Mouse (Mus musculus): Measurements from ENCODE around the gene Arglu1. TPM values are rescaled to one million over a fixed set of nuclear protein-coding genes. Genes with fewer than 3 reads are reported as not detected.

Arglu1 gene
- polyA plus RNA-seq, 1 experiment from 2014 or later = 169 TPM

DNA sequence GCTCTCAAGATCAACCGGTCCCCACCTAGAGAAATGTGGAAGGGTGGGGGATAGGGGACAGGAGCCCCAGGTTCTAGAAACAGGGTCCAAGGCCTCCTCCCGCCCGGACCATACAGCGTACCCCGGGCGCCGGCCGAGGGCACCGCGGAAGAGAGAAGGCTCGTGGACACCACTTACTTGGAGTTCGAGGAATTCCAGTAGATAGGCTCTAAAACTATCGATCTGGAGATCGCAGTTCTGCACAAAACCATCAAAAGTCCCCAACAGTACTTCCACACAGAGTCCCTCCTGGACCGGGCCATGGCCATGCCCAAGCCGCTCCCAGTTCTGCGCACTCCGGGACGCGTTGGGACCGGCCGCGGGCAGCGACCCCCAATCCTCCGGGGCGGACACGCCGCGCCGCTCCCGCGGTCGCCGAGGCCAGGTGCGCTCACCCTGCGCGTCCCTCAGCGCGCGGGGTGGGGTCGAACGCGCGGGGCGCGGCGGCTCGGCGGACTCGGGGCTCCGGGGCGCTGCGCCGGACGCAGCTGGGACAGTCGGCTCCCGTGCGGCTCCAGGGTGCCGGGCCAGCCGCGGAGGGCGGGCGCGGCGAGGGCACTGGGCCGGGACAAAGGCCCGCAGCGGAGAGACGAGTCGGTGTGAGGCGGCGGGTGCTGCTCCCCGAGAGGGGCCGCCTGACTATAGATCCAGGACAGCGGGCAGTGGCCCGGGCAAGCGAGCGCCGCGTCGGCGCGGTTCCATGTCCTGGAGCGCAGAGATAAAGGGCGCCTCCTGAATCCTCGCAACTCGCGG is 29.8 kb downstream of the Arglu1 start:
- DNase-seq (ENCODE audit: low spot score) (no peak), ATAC-seq (replicated peaks; ENCODE audit: low FRiP score, low read depth) (peak; percentile 47)
- no peaks in the 10 kb centered on the region for H3K36me3 ChIP-seq (ENCODE audit: insufficient read depth, low read length)
- TF ChIP-seq CTCF (IDR thresholded peaks at IDR 0.05; ENCODE audit: low read depth) = no peak
- no peaks in the 10 kb centered on the region for H3K27me3 ChIP-seq (ENCODE audit: insufficient read depth, low read length)
- WGBS = under 1% methylated on average over 87 of the region's 88 CpGs
- H3K4me3 ChIP-seq (replicated peaks; ENCODE audit: low read depth, low read length) = peak overlapping the region; percentile 88
- H3K9me3 ChIP-seq (replicated peaks; ENCODE audit: low read length) = no peaks in the 10 kb centered on the region
- H3K4me2 ChIP-seq (ENCODE audit: low read length) = peak overlapping the region; percentile 93
- no peaks in the 10 kb centered on the region; the same call in 1 of the 2 replicates for H3K4me1 ChIP-seq (replicated peaks; ENCODE audit: insufficient read depth, low read length)
- peak overlapping the region; percentile 81 for H3K9ac ChIP-seq (ENCODE audit: low read depth, low read length)
- H3K27ac ChIP-seq = peak overlapping the region; percentile 77

DNA sequence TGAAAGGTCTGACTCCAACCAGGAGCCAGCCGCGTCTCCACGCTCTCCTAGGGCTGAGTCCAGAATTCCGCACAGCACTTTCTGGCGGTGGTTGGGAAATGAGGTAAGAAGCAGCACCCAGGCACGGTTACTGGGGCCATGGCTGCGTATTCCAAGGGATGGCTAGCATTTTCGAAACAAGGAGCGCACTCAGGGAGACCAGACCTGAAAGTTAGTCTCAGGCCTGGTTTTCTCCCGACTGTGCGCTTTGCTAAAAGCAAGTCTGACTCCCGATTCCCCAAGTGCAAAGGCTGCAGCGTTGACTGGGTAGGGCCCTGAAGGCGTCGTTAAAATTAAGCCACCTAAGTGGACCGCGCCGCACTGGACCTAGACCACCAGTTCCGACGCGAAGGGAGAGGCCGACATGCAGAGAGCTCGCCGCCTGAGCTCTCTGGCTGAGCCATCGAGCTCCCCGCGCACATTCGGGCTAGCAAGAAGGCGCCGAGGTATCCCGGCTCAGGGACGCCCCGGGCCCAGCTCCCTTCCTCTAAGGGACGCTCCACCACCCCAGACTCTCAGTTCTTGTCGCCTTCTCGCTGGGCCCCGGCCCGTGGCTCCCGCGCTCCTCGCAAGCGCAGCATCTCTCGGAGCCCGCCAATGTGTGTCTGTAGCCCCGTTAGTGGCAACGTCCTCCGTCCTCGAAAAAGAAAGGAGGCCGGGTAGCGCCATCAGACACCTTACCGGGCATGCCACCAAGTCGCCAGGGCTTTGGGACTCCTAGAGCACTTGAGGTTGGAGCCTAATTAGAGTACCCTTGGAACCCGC is 30.6 kb downstream of the Arglu1 start:
- ATAC-seq (replicated peaks; ENCODE audit: low FRiP score, low read depth) (no peak), DNase-seq (ENCODE audit: low spot score) (peak; percentile 52)
- Histone ChIP-seq H3K4me1 (replicated peaks; ENCODE audit: insufficient read depth, low read length) (no peaks in the 10 kb centered on the region; the same call in 1 of the 2 replicates), H3K27ac (peak overlapping the region; percentile 77), H3K4me2 (ENCODE audit: low read length) (peak overlapping the region; percentile 93), H3K36me3 (ENCODE audit: insufficient read depth, low read length) (no peaks in the 10 kb centered on the region), H3K9ac (ENCODE audit: low read depth, low read length) (peak overlapping the region; percentile 81), H3K9me3 (replicated peaks; ENCODE audit: low read length) (no peaks in the 10 kb centered on the region), H3K4me3 (replicated peaks; ENCODE audit: low read depth, low read length) (peak overlapping the region; percentile 88), H3K27me3 (ENCODE audit: insufficient read depth, low read length) (no peaks in the 10 kb centered on the region)
- TF ChIP-seq CTCF (IDR thresholded peaks at IDR 0.05; ENCODE audit: low read depth) = no peak
- under 1% methylated on average over 53 of the region's 53 CpGs for WGBS

DNA sequence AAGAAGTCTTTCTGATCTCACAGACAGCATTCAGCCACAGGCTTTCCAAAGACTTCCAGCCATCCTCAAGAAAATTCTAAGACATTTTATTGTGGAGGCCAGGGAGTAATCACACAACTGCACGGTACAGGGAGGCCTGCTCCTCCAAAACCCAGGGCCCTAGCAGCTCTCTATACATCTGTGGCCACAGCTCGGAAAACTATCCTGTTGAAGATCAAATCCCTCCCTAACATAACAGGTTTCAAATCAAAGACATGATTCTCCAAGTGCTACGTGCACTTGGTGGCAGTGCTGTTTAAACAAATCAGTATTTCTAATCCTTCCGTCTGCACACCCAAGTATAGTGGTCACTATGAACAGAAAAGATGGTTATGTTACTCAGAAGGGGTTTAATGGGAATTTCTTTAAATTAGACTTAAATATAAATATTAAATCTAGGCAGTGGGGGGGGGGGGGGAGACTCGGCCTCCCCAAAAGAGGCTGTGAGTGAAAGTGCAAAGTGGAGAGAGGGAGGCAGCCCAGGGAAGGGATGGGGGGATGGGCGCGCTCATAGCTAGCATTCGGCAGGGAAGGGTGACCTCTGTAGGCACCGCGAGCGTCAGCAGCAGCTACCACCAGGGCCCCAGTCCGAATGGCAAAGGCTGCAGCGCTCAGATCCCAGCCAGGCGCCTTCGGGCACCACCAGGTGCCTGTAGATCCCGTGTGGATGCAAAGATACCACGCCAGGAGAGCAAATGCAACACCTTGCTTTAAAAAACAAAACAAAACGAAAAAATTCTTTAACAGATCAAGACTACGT is 31.7 kb downstream of the Arglu1 start:
- H3K4me3 ChIP-seq (replicated peaks; ENCODE audit: low read depth, low read length) = peak overlapping the region; percentile 88
- peak; percentile 76 for TF ChIP-seq CTCF (IDR thresholded peaks at IDR 0.05; ENCODE audit: low read depth)
- no peaks in the 10 kb centered on the region for H3K36me3 ChIP-seq (ENCODE audit: insufficient read depth, low read length)
- no peaks in the 10 kb centered on the region; the same call in 1 of the 2 replicates for H3K4me1 ChIP-seq (replicated peaks; ENCODE audit: insufficient read depth, low read length)
- peak overlapping the region; percentile 81 for H3K9ac ChIP-seq (ENCODE audit: low read depth, low read length)
- peak overlapping the region; percentile 93 for H3K4me2 ChIP-seq (ENCODE audit: low read length)
- ATAC-seq (replicated peaks; ENCODE audit: low FRiP score, low read depth) (peak; percentile 41; the same call in 1 of the 2 replicates), DNase-seq (ENCODE audit: low spot score) (peak; percentile 95)
- no peaks in the 10 kb centered on the region for H3K27me3 ChIP-seq (ENCODE audit: insufficient read depth, low read length)
- H3K9me3 ChIP-seq (replicated peaks; ENCODE audit: low read length) = no peaks in the 10 kb centered on the region
- 10% methylated on average over 19 of the region's 19 CpGs for WGBS
- peak overlapping the region; percentile 77; the same call in 1 of the 2 replicates for H3K27ac ChIP-seq

DNA sequence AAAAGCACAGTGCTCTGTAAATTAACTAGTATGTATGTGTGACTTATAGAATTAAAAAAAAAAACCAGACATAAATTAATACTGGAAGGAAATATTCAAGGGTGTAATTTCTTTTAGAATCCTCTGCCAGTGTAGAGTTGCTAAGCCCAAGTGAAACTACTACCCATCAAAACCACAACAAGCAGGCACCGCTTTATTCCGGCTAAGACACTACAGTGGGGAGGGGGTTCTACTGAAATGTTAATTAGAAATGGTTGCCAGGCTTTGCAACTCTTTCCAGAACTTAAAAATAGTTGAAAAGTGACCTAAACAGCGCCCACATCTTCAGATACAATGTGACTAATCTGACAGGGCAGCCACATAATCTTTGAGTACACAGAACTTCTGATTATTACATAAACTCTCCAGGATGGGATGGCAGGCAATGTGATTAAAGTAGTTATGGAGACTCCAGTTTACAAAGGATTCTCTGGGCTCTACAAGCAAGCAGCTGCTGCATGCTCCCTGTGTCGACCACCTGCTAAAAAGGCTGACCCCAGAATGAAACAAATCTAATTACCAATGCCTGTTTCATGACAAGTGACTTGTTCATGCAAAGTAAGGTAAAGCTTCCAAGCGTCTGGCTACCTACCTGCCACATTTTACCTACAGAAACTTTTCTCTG is 32.5 kb downstream of the Arglu1 start:
- H3K4me2 ChIP-seq (ENCODE audit: low read length) = peak overlapping the region; percentile 93
- no peaks in the 10 kb centered on the region for H3K36me3 ChIP-seq (ENCODE audit: insufficient read depth, low read length)
- no peak for ATAC-seq (replicated peaks; ENCODE audit: low FRiP score, low read depth)
- H3K27ac ChIP-seq = no peak overlapping the region
- H3K9me3 ChIP-seq (replicated peaks; ENCODE audit: low read length) = no peaks in the 10 kb centered on the region
- H3K9ac ChIP-seq (ENCODE audit: low read depth, low read length) = peak overlapping the region; percentile 49
- no peak for TF ChIP-seq CTCF (IDR thresholded peaks at IDR 0.05; ENCODE audit: low read depth)
- H3K4me3 ChIP-seq (replicated peaks; ENCODE audit: low read depth, low read length) = peak overlapping the region; percentile 88
- peaks cover 4% of the 10 kb centered on the region for H3K4me1 ChIP-seq (replicated peaks; ENCODE audit: insufficient read depth, low read length)
- DNase-seq (ENCODE audit: low spot score) = no peak
- no peaks in the 10 kb centered on the region for H3K27me3 ChIP-seq (ENCODE audit: insufficient read depth, low read length)
- WGBS = 56% methylated on average over 5 of the region's 5 CpGs

DNA sequence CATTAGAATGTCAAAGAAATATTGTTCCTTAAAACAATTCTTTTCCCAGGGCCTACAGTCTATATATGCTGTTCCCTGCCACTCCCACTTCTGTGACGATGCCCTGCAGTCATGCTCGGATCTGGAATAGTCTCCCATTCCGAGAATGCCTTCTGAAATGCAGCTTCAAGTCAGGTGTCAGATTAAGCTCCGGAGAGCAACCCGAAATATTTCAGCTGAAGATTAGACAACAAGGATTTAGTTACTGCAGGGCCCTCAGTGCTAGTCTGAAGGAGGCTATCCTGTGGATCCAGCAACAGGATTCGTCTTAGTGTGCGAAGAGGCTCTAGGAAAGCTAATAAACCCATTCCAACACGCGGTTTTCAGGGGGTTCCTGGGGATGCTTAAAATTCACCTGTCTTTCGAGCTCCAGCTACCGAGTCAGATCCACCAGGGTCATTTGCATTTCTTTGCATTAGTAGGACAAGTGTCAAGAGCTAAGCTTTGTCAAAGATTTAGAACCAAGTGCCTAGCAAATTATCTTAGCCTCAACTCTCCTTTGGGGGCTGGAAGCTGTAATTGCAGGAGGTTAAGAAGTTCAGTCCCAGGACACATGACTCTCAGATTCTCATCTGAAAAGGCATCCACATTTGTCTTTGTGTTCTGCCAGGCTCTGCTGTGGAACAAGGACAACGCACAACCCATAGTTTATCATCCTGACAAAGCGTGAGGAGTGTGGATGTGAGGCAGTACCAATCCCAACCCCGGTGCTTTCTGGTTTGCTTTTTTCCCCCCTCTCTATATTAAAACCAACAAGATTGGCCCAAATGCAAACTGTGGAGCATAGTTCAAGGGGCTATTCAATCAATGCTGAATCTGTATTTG is 33.5 kb downstream of the Arglu1 start:
- no peak for TF ChIP-seq CTCF (IDR thresholded peaks at IDR 0.05; ENCODE audit: low read depth)
- Histone ChIP-seq H3K4me3 (replicated peaks; ENCODE audit: low read depth, low read length) (peak overlapping the region; percentile 88), H3K27me3 (ENCODE audit: insufficient read depth, low read length) (no peaks in the 10 kb centered on the region), H3K27ac (no peak overlapping the region), H3K9me3 (replicated peaks; ENCODE audit: low read length) (no peaks in the 10 kb centered on the region), H3K9ac (ENCODE audit: low read depth, low read length) (peak overlapping the region; percentile 18; the same call in 1 of the 2 replicates), H3K4me1 (replicated peaks; ENCODE audit: insufficient read depth, low read length) (peaks cover 4% of the 10 kb centered on the region), H3K4me2 (ENCODE audit: low read length) (peak overlapping the region; percentile 93), H3K36me3 (ENCODE audit: insufficient read depth, low read length) (no peaks in the 10 kb centered on the region)
- 36% methylated on average over 14 of the region's 14 CpGs for WGBS
- DNase-seq (ENCODE audit: low spot score) (no peak), ATAC-seq (replicated peaks; ENCODE audit: low FRiP score, low read depth) (no peak)

Data from kidney, postnatal 0 days (tissue).